ENCODE assay signal across 9 mouse cellular contexts in the genomic region with DNA sequence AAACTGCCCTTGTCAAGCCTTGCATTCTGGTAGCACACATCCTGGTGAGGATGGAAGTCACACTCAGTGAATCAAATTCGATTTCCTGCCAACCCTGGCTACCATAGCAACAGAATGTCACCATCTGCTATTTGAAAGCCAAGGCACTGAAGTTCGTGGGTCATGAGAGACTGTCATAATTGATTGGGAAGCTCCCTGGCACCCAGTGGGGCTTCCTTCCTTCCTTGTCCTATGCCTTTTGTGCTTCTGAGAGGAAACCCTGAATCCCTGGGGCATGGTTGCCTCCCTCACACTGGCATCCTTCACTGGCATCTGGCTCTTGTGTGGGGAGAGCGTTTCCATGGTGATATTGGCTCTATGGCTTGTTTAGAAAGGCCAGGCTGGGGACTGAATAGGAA. TPM values are rescaled to one million over a fixed set of nuclear protein-coding genes. Genes with fewer than 3 reads are reported as not detected.
DNase-seq lines count a peak whose midpoint lies in the region; ATAC-seq and TF ChIP-seq lines count a peak whose summit lies in the region.
"Had no signal": no experiment of that assay in that cellular context is flagged by ENCODE, and none has a peak within 500 bp of the region (broad histone marks: within the 10 kb centered on the region; RNA-seq: fewer than 3 reads in every experiment).

No protein-coding gene starts in this region.

- no peaks in the 10 kb centered on the region for H3K9me3 ChIP-seq in forebrain, embryonic 16.5 days (ENCODE audit: control insufficient read depth, low read length)
- H3K9me3 ChIP-seq in neural tube, embryonic 12.5 days: no peaks in the 10 kb centered on the region
- H3K9me3 ChIP-seq in heart, embryonic 12.5 days (replicated peaks): no peaks in the 10 kb centered on the region

- DNase-seq in liver, adult 2 months (ENCODE audit: extremely low read depth, low read depth, low spot score): peak; percentile 85
- DNase-seq in liver: no peak
- peak; percentile 79 to 81 for DNase-seq in layer of hippocampus, postnatal 36 days
- DNase-seq in adrenal gland, postnatal 36 days: no peak
- no peak for DNase-seq in lung, adult 18-20 months

- no peak for TF ChIP-seq POLR2A in liver, adult 2 months (IDR thresholded peaks at IDR 0.05; ENCODE audit: extremely low read depth, insufficient read depth, low read length)

- peak overlapping the region; percentile 42 for H3K27ac ChIP-seq in liver, adult 2 months (replicated peaks; ENCODE audit: insufficient read depth, low read depth, low read length)
- peak overlapping the region; percentile 89 for H3K27ac ChIP-seq in forebrain, embryonic 16.5 days (ENCODE audit: low read length)
- no peak overlapping the region for H3K27ac ChIP-seq in neural tube, embryonic 12.5 days
- H3K27ac ChIP-seq in heart, embryonic 12.5 days (ENCODE audit: poor library complexity, severe bottlenecking): no peak overlapping the region

- peak overlapping the region; percentile 16; the same call in 1 of the 2 replicates for H3K4me2 ChIP-seq in forebrain, embryonic 16.5 days (ENCODE audit: low read length)
- H3K4me2 ChIP-seq in neural tube, embryonic 12.5 days (replicated peaks): no peak overlapping the region; the same call in 1 of the 2 replicates
- H3K4me2 ChIP-seq in heart, embryonic 12.5 days: no peak overlapping the region

- H3K36me3 ChIP-seq in liver, adult 2 months (ENCODE audit: control insufficient read depth, insufficient read depth, low read length): no peaks in the 10 kb centered on the region
- no peaks in the 10 kb centered on the region for H3K36me3 ChIP-seq in forebrain, embryonic 16.5 days (ENCODE audit: control insufficient read depth, insufficient read depth)
- no peaks in the 10 kb centered on the region for H3K36me3 ChIP-seq in neural tube, embryonic 12.5 days
- peaks cover 12% of the 10 kb centered on the region for H3K36me3 ChIP-seq in heart, embryonic 12.5 days

- 12% methylated on average over 3 of the region's 3 CpGs for WGBS in liver, adult 2 months
- 5% methylated on average over 3 of the region's 3 CpGs for WGBS in forebrain, embryonic 16.5 days
- WGBS in neural tube, embryonic 12.5 days: 20% methylated on average over 3 of the region's 3 CpGs
- WGBS in heart, embryonic 12.5 days: 57% methylated on average over 3 of the region's 3 CpGs

- no peak for TF ChIP-seq CTCF in liver, adult 2 months (IDR thresholded peaks at IDR 0.05; ENCODE audit: low read depth, low read length)

- peak overlapping the region; percentile 34; the same call in 1 of the 2 replicates for H3K4me3 ChIP-seq in liver, adult 2 months (ENCODE audit: insufficient read depth, low read depth, low read length)
- H3K4me3 ChIP-seq in forebrain, embryonic 16.5 days (replicated peaks; ENCODE audit: low read length): no peak overlapping the region
- no peak overlapping the region for H3K4me3 ChIP-seq in neural tube, embryonic 12.5 days
- H3K4me3 ChIP-seq in heart, embryonic 12.5 days: no peak overlapping the region

- peaks cover 9% of the 10 kb centered on the region; the same call in 1 of the 2 replicates for H3K4me1 ChIP-seq in liver, adult 2 months (ENCODE audit: control insufficient read depth, insufficient read depth, low read length)
- H3K4me1 ChIP-seq in forebrain, embryonic 16.5 days (replicated peaks; ENCODE audit: control insufficient read depth, insufficient read depth, low read length): peaks cover 32% of the 10 kb centered on the region
- peaks cover 28% of the 10 kb centered on the region for H3K4me1 ChIP-seq in neural tube, embryonic 12.5 days
- H3K4me1 ChIP-seq in heart, embryonic 12.5 days (replicated peaks): peaks cover 24% of the 10 kb centered on the region

- no peaks in the 10 kb centered on the region for H3K79me2 ChIP-seq in liver, adult 2 months (ENCODE audit: control insufficient read depth, insufficient read depth, low read length)

- peak; percentile 91 for ATAC-seq in forebrain, embryonic 16.5 days
- peak; percentile 93 for ATAC-seq in neural tube, embryonic 12.5 days (ENCODE audit: low FRiP score, low read depth)
- no peak for ATAC-seq in heart, embryonic 12.5 days (ENCODE audit: insufficient number of reproducible peaks, low FRiP score)

- H3K9ac ChIP-seq in liver, adult 2 months (ENCODE audit: low read depth, low read length): no peak overlapping the region
- no peak overlapping the region for H3K9ac ChIP-seq in forebrain, embryonic 16.5 days (replicated peaks; ENCODE audit: low read depth, low read length)
- H3K9ac ChIP-seq in neural tube, embryonic 12.5 days: no peak overlapping the region
- no peak overlapping the region for H3K9ac ChIP-seq in heart, embryonic 12.5 days

- no peaks in the 10 kb centered on the region for H3K27me3 ChIP-seq in liver, adult 2 months (ENCODE audit: control insufficient read depth, insufficient read depth, low read length)
- H3K27me3 ChIP-seq in forebrain, embryonic 16.5 days (replicated peaks; ENCODE audit: control insufficient read depth, insufficient read depth, low read length): no peaks in the 10 kb centered on the region
- H3K27me3 ChIP-seq in neural tube, embryonic 12.5 days (replicated peaks): no peaks in the 10 kb centered on the region
- no peaks in the 10 kb centered on the region for H3K27me3 ChIP-seq in heart, embryonic 12.5 days (replicated peaks)
- H3K27me3 ChIP-seq: CH12.LX had no signal

RNA-seq across cellular contexts. Expression of a gene that starts 44.4 kb away (rescaled TPM):
- total RNA-seq in liver, adult 2 months (2014; rRNA removed): not detected in 2 replicates
- polyA plus RNA-seq in liver, adult 2 months (2012; rRNA removed): not detected in 2 replicates
- polyA plus RNA-seq in forebrain, embryonic 16.5 days (2015; fragmentation: Nextera tagmentation; extraction: Ambion mirVana): not detected in 2 replicates
- 1 to 10 TPM in 1 of 2 experiments, not detected in 1; 2.0 TPM for total RNA-seq in layer of hippocampus, postnatal 36 days (2021)
- polyA plus RNA-seq in neural tube, embryonic 12.5 days (2016; fragmentation: Nextera tagmentation; extraction: Ambion mirVana): 1.5 and 1.6 TPM in 2 replicates
- 1 to 10 TPM in 1 of 2 experiments, under 1 TPM in 1; 0.92 to 1.3 TPM for total RNA-seq in adrenal gland, postnatal 36 days (2021)
- 0.50 and 0.73 TPM in 2 replicates for polyA plus RNA-seq in heart, embryonic 12.5 days (2016; fragmentation: Nextera tagmentation; extraction: Ambion mirVana)

RNA-seq across cellular contexts. Expression of a gene that starts 44.8 kb away (rescaled TPM):
- 49.8 and 54.6 TPM in 2 replicates for total RNA-seq in liver, adult 2 months (2014; rRNA removed)
- polyA plus RNA-seq in liver, adult 2 months (2012; rRNA removed): 48.0 and 52.4 TPM in 2 replicates
- 56.7 and 70.2 TPM in 2 replicates for polyA plus RNA-seq in forebrain, embryonic 16.5 days (2015; fragmentation: Nextera tagmentation; extraction: Ambion mirVana)
- 10 to 100 TPM; 92.1 to 99.2 TPM for total RNA-seq in layer of hippocampus, postnatal 36 days (2021)
- 96.7 and 98.4 TPM in 2 replicates for polyA plus RNA-seq in neural tube, embryonic 12.5 days (2016; fragmentation: Nextera tagmentation; extraction: Ambion mirVana)
- 100 to 1,000 TPM; 138 to 153 TPM for total RNA-seq in adrenal gland, postnatal 36 days (2021)
- 92.2 and 92.5 TPM in 2 replicates for polyA plus RNA-seq in heart, embryonic 12.5 days (2016; fragmentation: Nextera tagmentation; extraction: Ambion mirVana)

Comparison
In these comparisons a context has a peak if more than half of its experiments do, and no peak if none do; other contexts are left out.
1. DNase-seq: peak in liver, adult 2 months (single experiment) and layer of hippocampus, postnatal 36 days (2 of 2); none in liver (single experiment), adrenal gland, postnatal 36 days (0 of 2) and lung, adult 18-20 months (0 of 2).
2. H3K27ac ChIP-seq: peak in liver, adult 2 months (single experiment) and forebrain, embryonic 16.5 days (single experiment); none in neural tube, embryonic 12.5 days (single experiment) and heart, embryonic 12.5 days (single experiment).